Mouse (Mus musculus): Measurements from ENCODE around the gene Gm49405.
"Not testable (repeated sequence)": the region's sequence is repeated elsewhere in the genome, so short reads cannot be mapped to it uniquely, and the experiment has no call there.

The Gm49405 gene

GRCm38 (mm10) chr19:4000119-4000900, at the start of gene Gm49405, which contains the start of gene Nudt8:
Gene Gm49405, plus strand, starts transcription at chr19:4000626.
Gene Nudt8, plus strand, starts transcription at chr19:4000580.
- peak; percentile 92 for DNase-seq (ENCODE audit: low spot score)

DNA sequence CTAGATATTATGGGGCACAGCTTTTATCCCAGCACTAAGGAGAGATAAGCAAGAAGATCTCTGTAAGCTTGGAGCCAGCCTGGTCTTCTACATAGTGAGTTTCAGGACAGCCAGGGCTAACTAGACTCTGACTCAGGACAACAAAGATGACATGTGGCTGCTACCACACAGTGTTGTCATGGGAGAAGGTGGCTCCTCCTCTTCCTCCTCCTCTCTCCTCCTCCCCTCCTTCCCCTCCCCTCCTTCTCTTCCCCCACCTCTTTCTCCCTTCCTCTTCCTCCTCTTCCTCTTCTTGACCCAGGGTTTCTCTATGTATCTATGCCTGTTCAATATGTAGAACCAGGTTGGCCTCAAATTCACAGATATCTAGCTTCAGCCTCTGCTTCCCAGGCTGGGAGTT, 49.0 kb upstream of the Gm49405 start:
- DNase-seq (ENCODE audit: low spot score), result no peak

DNA sequence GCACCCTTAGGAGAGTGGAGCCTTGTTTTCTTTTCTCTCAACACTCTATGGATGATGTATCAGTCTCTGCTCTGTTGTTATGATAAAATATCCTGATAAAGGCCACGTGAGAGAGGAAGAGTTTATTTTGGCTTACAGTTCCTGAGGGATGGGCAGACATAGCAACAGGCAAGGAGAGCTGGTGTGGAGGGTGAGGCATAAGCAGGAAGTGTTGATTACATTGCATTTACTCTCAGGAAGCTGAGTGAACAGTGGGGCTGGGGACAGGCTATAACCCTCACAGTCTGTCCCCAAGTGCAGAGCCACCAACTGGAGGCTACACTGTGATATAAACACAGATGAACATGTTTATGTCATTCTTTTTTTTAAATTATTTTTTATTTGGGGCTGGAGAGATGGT, 48.3 kb upstream of the Gm49405 start:
- no peak for DNase-seq (ENCODE audit: low spot score)

DNA sequence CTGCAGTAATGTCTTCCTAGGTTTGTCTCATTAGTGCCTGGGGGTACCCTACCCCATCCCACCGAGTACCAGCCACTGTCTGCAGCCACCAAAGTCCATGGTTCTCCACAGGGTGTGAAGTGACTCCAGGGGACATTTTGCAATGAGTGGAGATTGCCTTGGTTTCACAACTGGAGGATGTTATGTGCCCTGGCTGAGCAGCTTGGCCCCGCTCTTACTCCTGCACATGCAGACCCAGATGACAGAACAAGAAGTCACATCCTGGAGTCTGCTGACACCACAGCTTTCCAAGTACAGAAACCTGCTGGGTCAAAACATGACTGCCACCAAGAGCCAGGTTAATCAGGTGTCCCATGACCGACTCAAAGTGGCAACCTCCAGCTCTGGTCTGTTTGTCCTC, 45.4 kb upstream of the Gm49405 start:
- no peak for DNase-seq (ENCODE audit: low spot score)

- DNase-seq (ENCODE audit: low spot score), result no peak
Measured at GRCm38 (mm10) chr19:3955804-3956203, 44.6 kb upstream of the Gm49405 start.

- DNase-seq (ENCODE audit: low spot score), result not testable (repeated sequence)
Measured at GRCm38 (mm10) chr19:3957296-3958036, 43.0 kb upstream of the Gm49405 start.

DNA sequence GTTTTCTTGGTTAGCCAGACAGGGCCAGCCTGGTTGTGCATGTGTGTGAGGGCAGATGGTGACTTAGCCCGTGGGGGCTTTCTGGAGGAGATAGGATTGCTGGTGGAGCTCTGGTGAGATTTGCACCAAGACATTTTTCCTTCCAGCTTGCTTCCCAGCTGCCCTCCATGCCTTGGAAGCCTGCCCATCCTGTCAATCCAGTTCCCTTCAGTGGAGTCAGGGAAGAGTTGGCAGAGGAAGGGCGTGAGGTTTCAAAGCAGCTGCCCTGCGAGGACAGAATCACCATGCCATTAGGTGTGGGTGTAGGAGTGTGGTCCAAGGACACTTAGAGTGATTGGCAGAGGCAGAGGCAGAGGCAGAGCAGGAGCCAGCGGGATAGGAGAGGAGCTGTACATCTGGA, 42.0 kb upstream of the Gm49405 start, which contains the start of gene Aldh3b3:
Gene Aldh3b3, plus strand, starts transcription at position 176 of the 400 bp plus-strand sequence.
- DNase-seq (ENCODE audit: low spot score), result no peak

GRCm38 (mm10) chr19:3959030-3959429, 41.4 kb upstream of the Gm49405 start:
- no peak for DNase-seq (ENCODE audit: low spot score)

DNA sequence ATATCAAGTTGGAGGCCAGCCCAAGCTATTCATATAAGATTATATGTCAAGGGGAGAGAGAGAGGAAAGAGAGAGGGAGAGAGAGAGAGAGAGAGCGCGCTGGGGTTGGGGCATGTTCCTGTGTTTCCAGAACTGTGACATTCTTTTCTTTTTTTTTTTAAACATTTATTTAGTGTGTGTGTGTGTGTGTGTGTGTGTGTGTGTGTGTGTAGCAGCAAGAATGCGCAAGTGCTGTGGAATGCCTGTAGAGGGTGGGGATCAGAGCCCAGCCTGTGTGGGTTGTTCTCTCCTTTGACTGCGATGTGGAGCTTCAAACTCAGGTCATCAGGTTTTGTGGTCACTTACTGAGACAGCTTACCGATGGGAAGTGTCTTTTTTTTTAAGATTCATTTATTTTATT, 40.2 kb upstream of the Gm49405 start:
- DNase-seq (ENCODE audit: low spot score), result no peak

DNA sequence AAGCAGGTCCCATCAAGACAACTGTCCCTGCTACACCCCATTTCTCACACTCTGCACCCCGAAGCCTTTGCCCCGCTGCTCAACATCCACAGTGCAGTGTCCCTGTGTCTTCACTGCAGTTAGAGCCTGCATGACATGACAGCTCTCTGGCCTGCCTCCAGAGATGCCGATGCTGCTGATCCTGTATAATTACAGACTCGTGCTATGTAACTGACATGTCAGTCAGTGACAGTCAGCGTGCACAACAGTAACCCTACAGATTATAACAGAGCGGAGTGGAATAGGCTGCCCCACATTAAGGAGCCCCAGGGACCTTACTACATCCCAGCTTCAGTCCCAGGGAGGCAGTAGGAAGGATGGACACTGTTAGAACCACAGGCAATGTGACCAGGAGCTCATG, 38.6 kb upstream of the Gm49405 start:
- DNase-seq (ENCODE audit: low spot score), result not testable (repeated sequence)

- no peak for DNase-seq (ENCODE audit: low spot score)
Measured at GRCm38 (mm10) chr19:3962469-3962868, 38.0 kb upstream of the Gm49405 start.

- DNase-seq (ENCODE audit: low spot score), result no peak
Measured at GRCm38 (mm10) chr19:3964030-3964429, 36.4 kb upstream of the Gm49405 start.

DNA sequence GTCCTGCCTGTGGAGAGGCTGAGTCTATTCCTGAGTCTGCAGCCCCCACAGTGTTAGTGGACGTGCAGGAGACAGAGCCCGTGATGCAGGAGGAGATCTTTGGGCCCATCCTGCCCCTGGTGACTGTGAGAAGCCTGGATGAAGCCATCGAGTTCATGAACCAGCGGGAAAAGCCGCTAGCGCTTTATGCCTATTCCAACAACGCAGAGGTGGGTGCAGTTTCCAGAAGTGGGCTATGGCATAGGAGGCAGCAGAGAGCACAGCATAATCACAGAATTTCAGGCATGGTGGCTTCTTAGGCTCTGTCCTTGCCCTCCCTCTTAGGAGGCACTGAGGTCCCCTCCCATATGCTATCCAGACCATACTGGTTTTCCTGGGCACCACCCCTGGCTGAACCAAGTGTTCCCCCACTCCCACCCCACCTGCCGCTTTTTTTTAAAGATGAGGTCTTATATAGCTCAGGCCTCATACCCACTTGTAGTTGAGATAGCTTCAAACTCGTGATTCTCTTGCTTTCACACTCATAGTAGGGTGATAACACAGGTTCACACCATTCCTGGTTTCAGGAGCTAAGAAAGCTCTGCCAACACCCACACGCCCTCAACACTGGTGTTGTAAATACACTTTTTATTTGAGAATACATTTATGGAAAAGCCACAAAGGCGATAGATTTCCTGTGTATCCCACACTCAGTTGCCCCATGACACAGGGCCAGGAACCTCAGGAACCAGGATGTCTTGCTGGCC, 33.9 kb upstream of the Gm49405 start:
- DNase-seq (ENCODE audit: low spot score), result no peak

- no peak for DNase-seq (ENCODE audit: low spot score)
Measured at GRCm38 (mm10) chr19:3967258-3967657, 33.2 kb upstream of the Gm49405 start.

DNA sequence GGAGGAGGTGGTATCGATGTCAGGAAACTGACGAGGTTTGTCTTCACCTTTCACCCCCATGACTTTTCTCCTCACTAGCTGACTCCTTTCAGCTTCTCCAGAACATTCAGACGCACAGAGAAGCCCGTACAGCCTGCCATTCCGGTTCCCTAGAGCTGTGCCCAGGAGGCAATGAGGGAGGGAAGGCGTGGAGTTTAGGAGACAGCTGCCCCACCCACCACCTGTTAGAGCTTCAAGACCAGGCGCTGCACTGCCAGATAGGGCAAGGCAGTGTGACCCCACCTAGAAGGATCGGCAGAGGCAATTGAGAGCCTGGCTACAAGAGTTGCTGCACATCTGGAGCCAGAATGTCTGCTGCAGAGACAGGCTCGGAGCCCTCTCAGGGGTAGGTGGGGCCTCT, 28.2 kb upstream of the Gm49405 start, which contains the start of gene Aldh3b2:
Gene Aldh3b2, plus strand, starts transcription at position 100 of the 400 bp plus-strand sequence.
- DNase-seq (ENCODE audit: low spot score), result no peak

- DNase-seq (ENCODE audit: low spot score), result not testable (repeated sequence)
Measured at GRCm38 (mm10) chr19:3974608-3975007, 25.8 kb upstream of the Gm49405 start.

GRCm38 (mm10) chr19:3975866-3976265, 24.6 kb upstream of the Gm49405 start:
- DNase-seq (ENCODE audit: low spot score), result no peak

DNA sequence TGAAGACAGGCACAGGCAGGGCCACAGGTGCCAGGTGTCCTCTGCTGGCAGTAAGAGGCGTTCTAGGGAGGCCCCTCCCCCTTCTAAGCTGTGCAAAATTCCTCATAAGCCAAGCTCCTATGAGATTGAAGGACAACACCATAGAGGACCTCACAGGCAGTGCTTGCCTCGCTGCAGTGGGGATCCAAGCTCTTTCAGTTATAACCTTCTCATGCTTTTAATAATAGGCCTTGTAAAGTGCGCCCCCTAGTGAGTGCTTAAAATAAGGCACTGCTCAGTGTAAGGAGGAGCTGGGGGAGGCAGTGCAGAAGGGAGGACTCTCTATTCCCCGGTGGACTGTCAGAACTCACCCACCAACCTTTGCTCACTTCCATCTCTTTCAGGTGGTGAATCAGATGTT, 20.1 kb upstream of the Gm49405 start:
- peak; percentile 53 for DNase-seq (ENCODE audit: low spot score)

DNA sequence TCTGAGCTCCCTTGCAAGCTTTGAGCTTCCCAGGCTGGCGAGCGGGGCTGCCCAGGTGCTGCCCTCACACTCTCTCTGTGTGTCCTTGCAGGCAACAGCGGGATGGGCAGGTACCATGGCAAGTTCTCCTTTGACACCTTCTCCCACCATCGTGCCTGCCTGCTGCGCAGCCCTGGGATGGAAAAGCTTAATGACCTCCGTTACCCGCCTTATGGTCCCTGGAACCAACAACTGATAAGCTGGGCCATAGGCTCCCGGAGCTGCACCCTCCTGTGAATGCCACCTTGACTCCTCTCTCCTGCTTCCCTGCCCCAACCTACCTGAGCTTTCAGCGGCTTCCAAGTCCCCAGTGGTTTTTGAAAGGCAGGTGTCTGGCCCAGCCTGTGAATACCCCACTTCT, 19.5 kb upstream of the Gm49405 start:
- no peak for DNase-seq (ENCODE audit: low spot score)

DNA sequence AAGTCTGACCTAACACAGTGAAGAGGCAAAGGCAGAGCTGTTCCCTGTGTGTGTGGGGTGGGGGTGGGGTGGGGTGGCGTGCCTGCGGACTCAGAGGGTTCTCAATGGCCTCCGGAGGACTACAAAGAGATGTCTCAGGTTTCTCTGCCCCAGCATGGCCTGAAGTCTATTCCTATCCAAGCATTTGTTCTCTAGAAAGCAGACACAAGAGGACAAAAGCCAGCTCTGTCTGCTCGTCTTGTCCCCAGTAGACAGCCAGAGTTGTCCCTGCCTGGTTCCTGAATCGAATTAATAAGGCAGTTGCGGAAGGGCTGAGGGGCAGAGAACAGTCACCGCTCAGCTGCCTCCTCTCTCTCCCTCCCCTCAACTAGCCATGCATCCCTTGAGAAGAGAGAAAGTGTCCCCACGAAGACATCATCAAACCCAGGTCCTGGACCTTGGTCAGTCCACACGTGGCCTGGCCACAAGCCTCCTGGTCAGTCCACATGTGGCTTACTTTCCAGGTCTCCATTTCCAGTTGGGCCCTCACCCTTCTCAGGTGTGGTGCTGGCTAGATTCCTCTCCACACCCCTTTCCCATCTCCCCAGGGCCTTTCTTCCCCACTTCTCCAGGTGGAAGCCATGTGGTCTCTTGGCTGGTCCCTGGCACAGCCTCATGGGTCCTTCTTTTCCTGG, 16.8 kb upstream of the Gm49405 start:
- DNase-seq (ENCODE audit: low spot score), result no peak

DNA sequence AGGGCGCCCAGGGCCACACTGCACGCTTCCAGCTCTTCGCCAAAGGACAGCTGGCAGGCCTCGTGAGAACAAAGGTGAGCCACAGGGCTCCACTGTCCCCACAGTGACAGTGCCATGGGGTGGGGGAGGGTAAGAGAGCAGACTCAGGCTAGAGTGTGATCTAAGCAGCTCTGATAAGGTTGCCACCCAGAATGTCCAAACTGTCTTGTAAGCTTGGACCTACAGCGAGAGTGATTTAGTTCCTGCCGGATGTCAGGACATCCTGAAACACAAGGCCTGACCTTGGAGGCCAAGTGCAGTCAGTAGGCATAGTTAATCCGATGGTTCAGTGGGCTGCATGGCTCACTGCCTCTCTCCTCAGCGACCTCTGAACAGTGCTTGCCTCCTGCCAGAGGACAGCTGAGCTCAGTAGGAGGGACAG, 15.2 kb upstream of the Gm49405 start:
- DNase-seq (ENCODE audit: low spot score), result peak; percentile 29

GRCm38 (mm10) chr19:3986334-3986733, 14.1 kb upstream of the Gm49405 start, which contains the start of gene Acy3:
Gene Acy3, plus strand, starts transcription at chr19:3986570.
- DNase-seq (ENCODE audit: low spot score), result peak; percentile 84

Data from ovary, postnatal 36 days (tissue).